Mouse (Mus musculus): ENCODE data around the gene Emc10. TPM values are rescaled to one million over a fixed set of nuclear protein-coding genes. Genes with fewer than 3 reads are reported as not detected.

Emc10 gene
- polyA plus RNA-seq, 1 experiment from 2014 or later: 72.8 TPM

DNA sequence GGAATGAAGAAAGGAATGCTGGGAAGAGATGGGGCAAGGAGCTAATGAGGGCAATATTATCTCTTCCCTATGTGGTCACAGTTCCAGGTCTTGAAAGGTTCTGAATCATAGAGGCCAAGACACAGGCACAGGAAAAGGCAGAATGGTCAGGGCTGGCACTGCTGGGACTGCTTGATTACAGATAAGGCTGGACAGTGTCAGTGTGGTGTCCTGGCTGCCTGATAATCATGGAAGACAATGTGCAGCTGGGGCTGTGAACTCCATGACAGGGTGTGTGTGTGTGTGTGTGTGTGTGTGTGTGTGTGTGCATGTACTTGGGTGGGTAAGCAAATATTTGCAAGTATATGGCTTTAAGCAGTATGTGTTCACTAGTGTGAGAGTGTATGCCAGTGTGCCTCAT, 11.2 kb upstream of the Emc10 start:
- no peaks in the 10 kb centered on the region for H3K36me3 ChIP-seq (ENCODE audit: control insufficient read depth, insufficient read depth, low read length)
- H3K27me3 ChIP-seq (replicated peaks; ENCODE audit: control insufficient read depth, insufficient read depth, low read length): peaks cover 10% of the 10 kb centered on the region
- ATAC-seq (replicated peaks; ENCODE audit: low FRiP score) (no peak; the same call in 1 of the 2 replicates), DNase-seq (ENCODE audit: low spot score) (no peak)
- no peaks in the 10 kb centered on the region for H3K9me3 ChIP-seq (ENCODE audit: control insufficient read depth, low read length)
- no peak overlapping the region for H3K9ac ChIP-seq (ENCODE audit: low read depth, low read length)
- no peak overlapping the region for H3K27ac ChIP-seq (ENCODE audit: low read depth, low read length)
- no peak overlapping the region for H3K4me2 ChIP-seq
- no peaks in the 10 kb centered on the region for H3K4me1 ChIP-seq (replicated peaks; ENCODE audit: control insufficient read depth, insufficient read depth, low read length)
- no peak overlapping the region for H3K4me3 ChIP-seq (ENCODE audit: low read depth, low read length)

DNA sequence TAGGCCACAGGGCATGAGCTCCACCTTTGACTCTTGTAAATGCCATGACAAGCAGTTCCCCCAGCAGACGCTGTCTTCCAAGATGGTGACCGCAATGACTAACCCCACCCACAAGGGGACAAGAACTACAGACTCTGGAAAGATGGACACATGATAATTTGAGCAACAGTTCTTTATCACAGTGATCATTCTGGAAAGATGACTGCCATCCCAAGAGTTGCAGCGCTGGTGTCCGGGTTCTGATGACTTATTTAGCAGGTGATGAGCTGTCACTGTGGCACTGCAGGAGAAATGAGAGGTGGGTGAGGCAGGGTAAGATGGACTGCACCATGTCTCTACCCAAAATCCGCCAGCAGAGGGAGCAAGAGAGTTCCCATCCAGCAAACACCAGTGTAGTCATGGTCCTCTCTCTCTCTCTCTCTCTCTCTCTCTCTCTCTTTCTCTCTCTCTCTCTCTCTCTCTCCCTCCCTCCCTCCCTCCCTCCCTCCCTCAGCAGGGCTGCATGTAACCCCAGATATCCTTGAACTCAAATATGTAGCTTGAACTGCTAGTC, 5.3 kb upstream of the Emc10 start:
- Histone ChIP-seq H3K9ac (ENCODE audit: low read depth, low read length) (no peak overlapping the region), H3K36me3 (ENCODE audit: control insufficient read depth, insufficient read depth, low read length) (no peaks in the 10 kb centered on the region), H3K9me3 (ENCODE audit: control insufficient read depth, low read length) (no peaks in the 10 kb centered on the region), H3K27ac (ENCODE audit: low read depth, low read length) (no peak overlapping the region), H3K4me1 (replicated peaks; ENCODE audit: control insufficient read depth, insufficient read depth, low read length) (peaks cover 3% of the 10 kb centered on the region; the same call in 1 of the 2 replicates), H3K4me3 (ENCODE audit: low read depth, low read length) (no peak overlapping the region), H3K27me3 (replicated peaks; ENCODE audit: control insufficient read depth, insufficient read depth, low read length) (peaks cover 6% of the 10 kb centered on the region; the same call in 1 of the 2 replicates), H3K4me2 (no peak overlapping the region)
- ATAC-seq (replicated peaks; ENCODE audit: low FRiP score): no peak
- WGBS: 28% methylated on average over 5 of the region's 5 CpGs
- peak; percentile 56 for DNase-seq (ENCODE audit: low spot score)

DNA sequence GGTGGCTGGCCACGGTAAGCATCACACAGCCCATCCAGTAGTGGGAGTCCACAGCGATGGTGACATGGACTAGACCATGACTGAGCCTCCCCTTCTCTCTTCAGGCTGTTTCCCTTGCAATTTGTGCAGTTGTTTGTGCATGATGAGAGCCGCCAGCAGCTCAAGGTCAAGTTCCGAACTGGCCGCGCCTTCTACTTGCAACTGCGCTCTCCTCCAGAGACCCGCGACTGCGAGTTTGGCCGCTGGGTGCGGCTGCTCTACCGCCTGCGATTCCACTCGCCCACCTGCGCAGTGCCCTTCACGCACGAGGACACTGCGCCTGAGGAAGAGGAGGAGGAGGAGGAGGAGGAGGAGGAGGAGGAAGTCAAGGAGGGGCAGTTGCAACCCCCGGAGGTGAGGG, 3.7 kb upstream of the Emc10 start:
- Histone ChIP-seq H3K4me2 (no peak overlapping the region), H3K9me3 (ENCODE audit: control insufficient read depth, low read length) (no peaks in the 10 kb centered on the region), H3K4me1 (replicated peaks; ENCODE audit: control insufficient read depth, insufficient read depth, low read length) (peaks cover 10% of the 10 kb centered on the region; the same call in 1 of the 2 replicates), H3K36me3 (ENCODE audit: control insufficient read depth, insufficient read depth, low read length) (no peaks in the 10 kb centered on the region), H3K4me3 (ENCODE audit: low read depth, low read length) (no peak overlapping the region), H3K9ac (ENCODE audit: low read depth, low read length) (no peak overlapping the region), H3K27me3 (replicated peaks; ENCODE audit: control insufficient read depth, insufficient read depth, low read length) (peaks cover 6% of the 10 kb centered on the region; the same call in 1 of the 2 replicates), H3K27ac (ENCODE audit: low read depth, low read length) (no peak overlapping the region)
- DNase-seq (ENCODE audit: low spot score): no peak
- WGBS: 50% methylated on average over 20 of the region's 20 CpGs
- no peak for ATAC-seq (replicated peaks; ENCODE audit: low FRiP score)

DNA sequence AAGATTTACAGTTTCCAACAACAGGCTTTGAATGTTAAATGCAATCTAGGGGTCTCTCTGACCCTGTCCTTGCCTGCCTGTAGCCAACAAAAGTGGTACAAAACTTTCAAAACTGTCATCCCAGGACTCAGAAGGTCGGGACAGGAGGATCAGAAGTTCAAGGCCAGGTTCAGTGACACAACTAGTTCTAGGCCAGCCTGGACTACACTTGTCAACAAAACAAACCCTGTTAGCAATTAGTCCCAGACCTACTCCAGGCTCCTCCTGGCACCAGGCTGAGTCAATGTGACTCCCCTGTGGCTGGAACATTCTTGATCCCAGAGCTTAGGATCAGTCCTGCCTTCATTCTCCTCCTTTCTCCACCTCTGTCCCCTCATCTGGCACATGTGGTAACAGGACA, 2.6 kb upstream of the Emc10 start:
- H3K27me3 ChIP-seq (replicated peaks; ENCODE audit: control insufficient read depth, insufficient read depth, low read length): peaks cover 6% of the 10 kb centered on the region; the same call in 1 of the 2 replicates
- H3K4me1 ChIP-seq (replicated peaks; ENCODE audit: control insufficient read depth, insufficient read depth, low read length): peaks cover 14% of the 10 kb centered on the region; the same call in 1 of the 2 replicates
- H3K9me3 ChIP-seq (ENCODE audit: control insufficient read depth, low read length): no peaks in the 10 kb centered on the region
- 57% methylated on average over 1 of the region's 1 CpGs for WGBS
- H3K36me3 ChIP-seq (ENCODE audit: control insufficient read depth, insufficient read depth, low read length): peaks cover 2% of the 10 kb centered on the region; the same call in 1 of the 2 replicates
- DNase-seq (ENCODE audit: low spot score): no peak
- no peak overlapping the region for H3K4me2 ChIP-seq
- no peak overlapping the region for H3K27ac ChIP-seq (ENCODE audit: low read depth, low read length)
- no peak overlapping the region for H3K4me3 ChIP-seq (ENCODE audit: low read depth, low read length)
- ATAC-seq (replicated peaks; ENCODE audit: low FRiP score): no peak
- H3K9ac ChIP-seq (ENCODE audit: low read depth, low read length): no peak overlapping the region

DNA sequence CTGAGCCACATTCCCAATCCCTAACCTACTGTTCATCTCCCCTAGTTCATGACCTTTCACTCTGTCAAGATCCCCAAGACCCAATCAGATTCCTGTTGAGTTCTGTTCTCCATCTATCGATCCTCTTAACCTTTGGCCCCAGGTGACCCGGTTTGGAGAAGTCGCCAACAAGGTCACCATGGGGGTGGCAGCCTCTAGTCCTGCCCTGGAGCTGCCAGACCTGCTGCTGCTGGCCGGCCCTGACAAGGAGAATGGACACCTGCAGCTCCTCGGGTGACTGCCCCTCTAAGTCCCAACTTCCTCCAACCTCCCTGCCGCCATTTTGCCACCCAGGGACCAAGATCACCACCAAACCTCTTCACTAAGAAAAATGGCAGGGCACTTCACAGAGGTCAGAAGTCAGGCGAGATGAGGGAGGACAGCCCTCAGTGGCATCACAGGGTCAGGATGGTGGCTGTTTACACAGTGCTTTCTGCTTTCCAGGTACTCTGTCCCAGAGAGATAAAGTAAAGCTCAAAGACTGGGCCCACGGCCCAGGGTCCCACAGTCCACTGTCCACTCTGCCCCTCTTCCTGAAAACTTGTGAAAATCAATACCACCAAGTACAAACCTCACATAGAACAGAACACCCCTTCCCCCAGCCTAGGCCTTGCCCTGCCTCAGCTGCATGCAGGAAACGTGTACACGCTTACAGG, 1.2 kb upstream of the Emc10 start:
- WGBS: 72% methylated on average over 10 of the region's 10 CpGs
- ATAC-seq (replicated peaks; ENCODE audit: low FRiP score) (no peak), DNase-seq (ENCODE audit: low spot score) (no peak)
- peak overlapping the region; percentile 80; the same call in 1 of the 2 replicates for H3K27ac ChIP-seq (ENCODE audit: low read depth, low read length)
- peaks cover 3% of the 10 kb centered on the region; the same call in 1 of the 2 replicates for H3K36me3 ChIP-seq (ENCODE audit: control insufficient read depth, insufficient read depth, low read length)
- no peaks in the 10 kb centered on the region for H3K9me3 ChIP-seq (ENCODE audit: control insufficient read depth, low read length)
- peaks cover 6% of the 10 kb centered on the region; the same call in 1 of the 2 replicates for H3K27me3 ChIP-seq (replicated peaks; ENCODE audit: control insufficient read depth, insufficient read depth, low read length)
- H3K4me2 ChIP-seq: peak overlapping the region; percentile 88
- peaks cover 14% of the 10 kb centered on the region; the same call in 1 of the 2 replicates for H3K4me1 ChIP-seq (replicated peaks; ENCODE audit: control insufficient read depth, insufficient read depth, low read length)
- H3K9ac ChIP-seq (ENCODE audit: low read depth, low read length): peak overlapping the region; percentile 74
- peak overlapping the region; percentile 59 for H3K4me3 ChIP-seq (ENCODE audit: low read depth, low read length)

DNA sequence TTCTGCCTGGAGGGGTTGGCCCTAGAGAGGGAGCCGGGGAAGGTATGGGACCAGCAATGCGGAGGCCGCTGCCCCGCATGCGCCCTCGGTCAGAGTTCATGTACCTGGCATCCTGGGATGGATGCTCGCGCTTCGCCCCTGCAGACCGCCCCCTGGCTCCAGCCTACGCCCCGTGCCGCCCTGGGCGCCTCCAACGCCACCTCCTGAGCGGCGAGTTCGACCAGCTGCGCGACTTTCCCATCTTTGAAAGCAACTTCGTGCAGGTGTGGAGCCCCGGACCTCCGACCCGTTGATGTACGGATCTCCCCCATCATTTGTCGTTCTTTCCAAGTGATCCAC, 411 bp upstream of the Emc10 start:
- Histone ChIP-seq H3K4me1 (replicated peaks; ENCODE audit: control insufficient read depth, insufficient read depth, low read length) (peaks cover 14% of the 10 kb centered on the region; the same call in 1 of the 2 replicates), H3K4me2 (peak overlapping the region; percentile 88), H3K36me3 (ENCODE audit: control insufficient read depth, insufficient read depth, low read length) (peaks cover 8% of the 10 kb centered on the region), H3K27me3 (replicated peaks; ENCODE audit: control insufficient read depth, insufficient read depth, low read length) (peaks cover 6% of the 10 kb centered on the region; the same call in 1 of the 2 replicates), H3K9me3 (ENCODE audit: control insufficient read depth, low read length) (no peaks in the 10 kb centered on the region), H3K27ac (ENCODE audit: low read depth, low read length) (peak overlapping the region; percentile 80), H3K4me3 (ENCODE audit: low read depth, low read length) (peak overlapping the region; percentile 59), H3K9ac (ENCODE audit: low read depth, low read length) (peak overlapping the region; percentile 74)
- DNase-seq (ENCODE audit: low spot score) (no peak), ATAC-seq (replicated peaks; ENCODE audit: low FRiP score) (peak; percentile 65)
- WGBS: 1% methylated on average over 26 of the region's 26 CpGs

DNA sequence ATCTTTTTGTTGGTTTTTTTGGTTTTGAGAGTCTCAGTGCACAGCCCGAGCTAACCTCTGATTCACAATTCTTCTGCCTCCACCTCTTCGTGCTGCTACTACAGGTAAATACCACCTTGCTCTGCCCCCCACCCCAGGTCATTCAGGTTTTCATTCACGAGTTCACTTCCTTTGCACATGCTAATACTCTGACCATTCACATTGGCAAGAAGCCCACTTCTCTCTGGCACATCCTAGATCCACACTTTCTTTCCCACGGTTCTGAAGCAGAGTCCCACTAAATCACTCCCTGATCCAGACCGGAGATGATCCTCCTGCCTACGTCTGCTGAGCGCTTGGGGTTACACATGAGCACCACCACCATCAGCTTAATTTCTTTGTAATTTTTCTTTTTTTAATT, 1.2 kb downstream of the Emc10 start:
- H3K9me3 ChIP-seq (ENCODE audit: control insufficient read depth, low read length): no peaks in the 10 kb centered on the region
- no peak for DNase-seq (ENCODE audit: low spot score)
- H3K4me1 ChIP-seq (replicated peaks; ENCODE audit: control insufficient read depth, insufficient read depth, low read length): peaks cover 14% of the 10 kb centered on the region; the same call in 1 of the 2 replicates
- peaks cover 4% of the 10 kb centered on the region; the same call in 1 of the 2 replicates for H3K27me3 ChIP-seq (replicated peaks; ENCODE audit: control insufficient read depth, insufficient read depth, low read length)
- peak overlapping the region; percentile 59 for H3K4me3 ChIP-seq (ENCODE audit: low read depth, low read length)
- no peak for ATAC-seq (replicated peaks; ENCODE audit: low FRiP score)
- peaks cover 20% of the 10 kb centered on the region for H3K36me3 ChIP-seq (ENCODE audit: control insufficient read depth, insufficient read depth, low read length)
- WGBS: 87% methylated on average over 7 of the region's 7 CpGs
- H3K9ac ChIP-seq (ENCODE audit: low read depth, low read length): peak overlapping the region; percentile 78
- peak overlapping the region; percentile 88 for H3K4me2 ChIP-seq
- no peak overlapping the region for H3K27ac ChIP-seq (ENCODE audit: low read depth, low read length)

DNA sequence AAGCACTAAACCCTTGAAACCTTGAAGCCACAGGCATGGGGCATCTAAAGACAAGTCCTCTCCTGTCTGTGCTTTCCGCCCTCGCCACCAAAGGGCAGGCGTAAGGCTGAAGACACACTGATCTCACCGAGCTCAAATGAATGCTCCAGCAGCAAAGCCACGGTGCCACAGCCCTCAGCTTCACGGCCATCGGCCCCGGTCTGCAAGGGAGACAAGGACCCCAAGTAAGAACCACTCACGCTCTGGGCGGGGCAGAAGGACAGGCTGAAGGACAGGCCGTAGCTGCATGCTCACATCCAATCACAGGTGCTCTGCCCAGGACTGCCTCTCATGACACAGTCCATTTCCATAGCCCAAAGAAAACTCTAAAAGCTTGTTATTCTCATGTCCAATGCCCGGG, 1.6 kb downstream of the Emc10 start:
- peak overlapping the region; percentile 88 for H3K4me2 ChIP-seq
- DNase-seq (ENCODE audit: low spot score) (no peak), ATAC-seq (replicated peaks; ENCODE audit: low FRiP score) (no peak)
- H3K4me3 ChIP-seq (ENCODE audit: low read depth, low read length): peak overlapping the region; percentile 5; the same call in 1 of the 2 replicates
- no peak overlapping the region for H3K27ac ChIP-seq (ENCODE audit: low read depth, low read length)
- peak overlapping the region; percentile 78; the same call in 1 of the 2 replicates for H3K9ac ChIP-seq (ENCODE audit: low read depth, low read length)
- H3K9me3 ChIP-seq (ENCODE audit: control insufficient read depth, low read length): no peaks in the 10 kb centered on the region
- H3K27me3 ChIP-seq (replicated peaks; ENCODE audit: control insufficient read depth, insufficient read depth, low read length): peaks cover under 1% of the 10 kb centered on the region; the same call in 1 of the 2 replicates
- H3K4me1 ChIP-seq (replicated peaks; ENCODE audit: control insufficient read depth, insufficient read depth, low read length): peaks cover 14% of the 10 kb centered on the region; the same call in 1 of the 2 replicates
- 87% methylated on average over 12 of the region's 12 CpGs for WGBS
- peaks cover 23% of the 10 kb centered on the region for H3K36me3 ChIP-seq (ENCODE audit: control insufficient read depth, insufficient read depth, low read length)

Data from liver, embryonic 11.5 days (tissue).